Mouse (Mus musculus) lung, postnatal 25 days (tissue): Measurements from ENCODE around the gene Tubg2.
"Not testable (repeated sequence)": the region's sequence is repeated elsewhere in the genome, so short reads cannot be mapped to it uniquely, and the experiment has no call there.

Experiments used
- DNase-seq: peaks from one replicate; pipeline ENCODE4 v3.0.0; 2022; ENCODE audit warnings: low spot score

Gene Tubg2

DNA sequence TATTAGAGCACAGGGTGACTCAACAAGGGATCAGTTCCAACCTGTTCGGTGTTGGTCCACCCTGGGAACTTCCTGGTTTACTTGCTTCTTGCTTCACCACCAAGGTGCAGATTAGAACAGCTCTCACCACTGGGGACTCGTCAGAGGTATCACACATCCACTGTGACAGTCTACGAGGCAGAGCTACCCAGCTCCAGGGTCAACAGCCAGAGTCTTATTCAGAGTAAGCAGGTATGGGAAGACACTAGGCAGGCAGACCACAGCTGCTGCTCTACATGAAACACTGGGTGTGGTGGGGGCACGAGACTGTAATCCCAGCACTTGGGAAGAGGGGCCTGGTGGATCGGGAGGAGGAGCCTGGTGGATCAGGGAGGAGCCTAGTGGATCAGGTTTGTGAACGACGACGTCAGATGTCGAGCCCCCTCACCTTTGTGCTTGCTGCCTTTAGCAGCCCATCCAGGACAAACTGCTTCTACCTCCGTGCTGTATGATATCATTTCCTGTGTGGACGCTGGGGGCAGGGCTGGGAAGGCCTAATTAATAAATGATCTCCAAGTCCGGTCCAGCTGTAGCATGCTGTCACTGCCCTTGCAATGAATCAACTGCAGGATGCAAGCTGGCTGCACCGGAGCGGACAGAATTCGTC lies 17.0 kb upstream of the Tubg2 start:
- no peak for DNase-seq

GRCm38 (mm10) chr11:101140164-101140819 lies 15.4 kb upstream of the Tubg2 start:
- DNase-seq: no peak

DNA sequence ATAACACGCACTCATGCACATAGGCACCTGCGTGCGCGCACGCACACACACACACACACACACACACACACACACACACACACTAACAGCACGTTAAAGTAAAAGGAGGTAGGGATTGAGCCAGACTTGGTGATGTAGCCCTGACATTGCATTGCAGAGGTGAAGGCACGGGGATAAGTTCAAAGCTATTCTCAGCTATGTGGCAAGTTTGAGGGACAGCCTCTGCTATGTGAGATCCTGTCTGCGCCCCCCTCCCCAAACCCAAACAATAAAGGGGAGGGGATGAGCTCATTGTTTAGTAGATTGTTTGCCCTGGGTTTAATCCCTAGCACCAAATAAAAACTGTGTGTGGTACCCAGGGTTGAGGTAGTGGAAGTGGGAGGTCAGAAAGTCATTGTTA lies 14.6 kb upstream of the Tubg2 start:
- DNase-seq: no peak

DNA sequence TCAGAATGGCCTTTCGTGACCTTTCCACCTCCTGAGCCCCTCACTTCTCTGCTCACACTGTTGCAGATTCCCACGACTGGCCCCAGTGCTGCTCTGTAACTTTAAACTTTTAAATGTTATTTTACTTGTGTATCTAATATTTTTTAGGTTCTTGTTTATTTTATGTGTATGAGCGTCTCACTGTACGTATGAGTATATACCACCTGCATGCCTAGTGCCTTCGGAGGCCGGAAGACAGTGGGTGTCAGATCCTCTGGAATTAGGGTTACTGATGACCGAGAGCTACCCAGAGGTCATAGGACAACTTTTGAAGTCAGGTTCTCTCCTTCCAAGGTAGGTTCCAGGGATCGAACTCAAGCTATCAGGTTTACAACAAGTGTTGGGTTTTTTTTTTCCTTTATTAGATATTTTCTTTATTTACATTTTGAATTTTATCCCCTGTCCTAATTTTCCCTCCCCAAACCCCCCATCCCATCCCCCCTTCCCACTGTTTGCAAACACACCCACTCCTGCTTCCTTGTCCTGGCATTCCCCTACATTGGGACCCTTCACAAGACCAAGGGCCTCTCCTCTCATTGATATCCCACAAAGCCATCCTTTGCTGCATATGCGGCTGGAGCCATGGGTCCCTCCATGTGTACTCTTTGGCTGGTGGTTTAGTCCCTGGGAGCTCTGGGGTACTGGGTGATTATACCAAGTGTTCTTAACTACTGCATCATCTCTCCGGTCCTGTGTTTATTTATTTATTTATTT lies 13.3 kb upstream of the Tubg2 start:
- DNase-seq: no peak

DNA sequence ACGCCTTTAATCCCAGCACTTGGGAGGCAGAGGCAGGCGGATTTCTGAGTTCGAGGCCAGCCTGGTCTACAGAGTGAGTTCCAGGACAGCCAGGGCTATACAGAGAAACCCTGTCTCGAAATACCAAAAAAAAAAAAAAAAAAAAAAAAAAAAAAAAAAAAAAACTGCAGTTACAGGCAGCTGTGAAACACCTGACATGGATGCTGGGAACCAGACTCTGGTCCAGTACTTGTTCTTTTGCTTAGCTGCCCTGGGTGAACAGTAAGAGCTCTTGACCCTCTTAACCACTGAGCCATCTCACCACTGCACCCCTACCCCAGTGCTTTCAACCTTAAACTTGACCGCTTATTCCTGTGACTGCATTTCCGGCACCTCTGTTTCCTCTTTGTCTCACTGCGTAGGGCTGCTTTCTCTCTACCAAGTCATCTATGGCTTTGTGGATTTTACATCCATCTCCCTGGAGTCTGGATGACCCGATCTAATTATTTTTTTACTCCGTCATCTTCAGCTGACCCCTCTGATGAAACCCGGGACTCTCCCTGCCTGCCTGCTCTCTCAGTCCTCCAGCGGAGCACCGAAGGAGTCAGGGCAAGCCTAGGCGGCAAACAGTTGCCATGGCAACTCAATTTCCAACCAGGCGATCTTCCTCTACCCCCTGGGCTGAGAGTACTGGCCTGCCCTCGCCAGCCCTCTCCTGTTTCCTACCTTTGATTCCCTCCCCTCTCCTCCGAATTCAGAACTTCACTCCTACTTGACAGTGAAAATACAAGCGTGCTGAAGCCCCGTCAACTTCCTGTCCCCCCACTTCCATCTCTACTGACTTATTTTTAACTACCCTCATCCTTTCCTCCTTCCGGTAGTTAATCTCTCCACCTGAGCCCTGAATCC lies 12.1 kb upstream of the Tubg2 start:
- no peak for DNase-seq

DNA sequence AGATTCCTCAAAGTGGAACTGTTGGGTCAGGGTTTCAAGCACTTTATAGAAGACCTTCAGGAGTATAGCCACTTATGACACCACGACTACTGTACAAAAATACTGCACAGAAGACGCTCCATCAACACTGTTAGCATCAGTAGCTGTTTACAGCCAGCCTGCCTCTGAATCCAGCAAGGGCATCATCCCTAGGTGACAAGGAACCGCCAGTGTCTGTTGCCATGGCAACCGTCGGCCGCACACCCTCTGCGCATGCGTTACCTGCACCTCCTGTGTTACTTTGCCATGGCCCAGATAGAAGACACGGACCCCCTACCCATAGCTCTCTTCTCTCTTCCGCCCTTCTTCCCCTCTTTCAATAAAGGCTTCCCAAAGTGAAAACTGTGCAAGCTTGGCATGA lies 9.3 kb upstream of the Tubg2 start:
- DNase-seq: no peak

DNA sequence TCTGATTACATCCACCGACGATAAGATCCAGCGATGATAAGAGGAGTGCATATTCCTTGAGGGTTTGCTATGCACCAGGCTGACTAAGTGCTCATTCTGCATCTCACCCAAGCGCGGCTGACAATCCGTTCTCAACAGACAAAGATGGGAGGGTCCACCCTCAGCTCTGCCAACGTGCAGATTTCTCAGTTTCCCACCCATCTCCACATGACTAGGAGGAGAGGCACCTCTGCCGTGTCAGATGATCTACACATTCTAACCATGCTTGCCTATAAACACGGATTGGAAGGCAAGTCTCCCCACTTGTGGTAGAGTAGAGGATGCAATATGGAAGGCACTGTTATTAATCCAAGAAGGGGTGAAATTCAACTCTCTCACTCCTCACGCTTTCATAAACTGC lies 7.0 kb upstream of the Tubg2 start:
- no peak for DNase-seq

GRCm38 (mm10) chr11:101149178-101150105 lies 6.3 kb upstream of the Tubg2 start:
- no peak for DNase-seq

DNA sequence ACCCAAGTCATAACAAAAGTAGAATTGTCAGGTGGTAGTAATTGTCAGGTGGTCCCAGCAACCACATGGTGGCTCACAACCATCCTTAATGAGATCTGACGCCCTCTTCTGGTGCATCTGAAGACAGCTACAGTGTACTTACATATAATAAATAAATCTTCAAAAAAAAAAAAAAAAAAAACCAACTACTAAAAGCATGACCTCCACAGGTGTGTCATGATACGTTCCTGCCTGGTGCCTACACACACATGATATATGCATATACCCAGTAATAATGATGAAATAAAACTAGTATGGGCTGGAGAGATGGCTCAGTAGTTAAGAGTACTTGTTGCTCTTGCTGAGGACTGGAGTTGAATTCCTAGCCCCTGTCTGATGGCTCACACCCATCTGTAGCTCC lies 4.6 kb upstream of the Tubg2 start:
- DNase-seq: no peak

DNA sequence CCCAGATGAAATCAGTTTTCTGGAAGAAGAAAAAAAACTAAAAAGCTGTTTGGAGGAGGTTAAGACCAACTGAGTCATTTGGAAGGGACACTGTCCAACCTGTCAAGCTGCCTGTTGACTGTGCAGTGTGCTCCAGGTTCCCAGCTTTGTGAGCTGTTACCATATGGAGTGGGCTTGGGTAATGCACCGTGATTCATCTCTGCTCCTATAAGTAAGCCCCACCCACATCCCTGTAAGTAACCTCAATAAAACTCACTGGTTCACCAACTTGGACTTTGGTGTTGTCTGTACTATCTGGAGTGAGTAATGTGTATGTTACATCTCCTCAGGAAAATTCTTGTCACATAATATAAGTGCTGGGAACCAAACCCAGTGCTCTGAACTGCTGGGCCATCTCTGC lies 2.9 kb upstream of the Tubg2 start:
- DNase-seq: no peak

DNA sequence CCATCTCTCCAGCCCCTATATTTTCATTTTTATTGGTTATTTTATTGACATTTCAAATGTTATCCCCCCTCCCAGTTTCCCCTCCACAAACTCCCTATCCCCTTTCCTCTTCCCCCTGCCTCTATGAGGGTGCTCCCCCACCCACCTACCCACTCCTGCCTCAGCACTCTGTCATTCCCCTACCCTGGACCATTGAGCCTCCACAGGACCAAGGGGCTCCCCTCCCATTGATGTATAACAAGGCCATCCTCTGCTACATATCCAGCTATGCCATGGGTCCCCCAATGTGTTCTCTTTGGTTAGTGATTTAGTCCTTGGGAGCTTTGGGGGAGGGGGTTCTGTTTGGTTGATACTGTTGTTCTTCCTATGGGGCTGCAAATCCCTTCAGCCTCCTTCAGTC lies 1.1 kb upstream of the Tubg2 start:
- no peak for DNase-seq

DNA sequence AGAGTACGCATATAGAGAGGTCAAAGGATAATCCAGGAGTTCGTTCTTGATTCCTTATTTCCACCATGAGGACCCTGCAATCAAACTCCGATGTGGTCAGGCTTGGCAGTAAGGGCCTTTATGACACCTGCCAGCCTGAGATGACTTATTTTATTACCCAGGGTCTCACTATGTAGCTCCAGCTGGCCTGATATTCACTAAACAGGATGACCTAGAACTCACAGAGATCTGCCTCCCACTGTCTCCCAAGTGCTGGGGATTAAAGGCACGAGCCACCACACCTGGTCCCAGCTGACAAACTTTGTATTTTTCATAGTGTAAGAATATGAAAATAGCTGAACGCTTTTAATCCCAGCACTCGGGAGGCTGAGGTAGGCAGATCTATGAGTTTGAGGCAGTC lies 556 bp upstream of the Tubg2 start:
- no peak for DNase-seq

- DNase-seq: not testable (repeated sequence)
These were observed 4.4 kb downstream of the Tubg2 start for GRCm38 (mm10) chr11:101160151-101160550.

DNA sequence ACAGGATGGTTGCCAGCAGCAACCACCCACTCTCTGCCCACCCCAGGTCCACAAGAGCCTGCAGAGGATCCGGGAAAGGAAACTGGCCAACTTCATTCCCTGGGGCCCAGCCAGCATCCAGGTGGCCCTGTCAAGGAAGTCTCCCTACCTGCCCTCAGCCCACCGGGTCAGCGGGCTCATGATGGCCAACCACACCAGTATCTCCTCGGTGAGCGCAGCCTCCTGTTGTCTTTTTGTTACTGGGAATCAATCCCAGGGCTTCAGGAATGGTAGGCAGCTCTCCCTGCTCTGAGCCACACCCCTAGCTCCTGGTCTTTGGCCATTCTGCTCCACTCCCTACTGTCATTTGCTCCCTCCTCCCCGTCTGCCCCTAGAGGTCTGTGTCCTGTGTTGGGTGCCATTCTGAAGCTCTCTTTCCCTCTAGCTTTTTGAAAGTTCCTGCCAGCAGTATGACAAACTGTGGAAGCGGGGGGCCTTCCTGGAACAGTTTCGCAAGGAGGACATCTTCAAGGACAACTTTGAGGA lies 5.3 kb downstream of the Tubg2 start:
- DNase-seq: not testable (repeated sequence)

DNA sequence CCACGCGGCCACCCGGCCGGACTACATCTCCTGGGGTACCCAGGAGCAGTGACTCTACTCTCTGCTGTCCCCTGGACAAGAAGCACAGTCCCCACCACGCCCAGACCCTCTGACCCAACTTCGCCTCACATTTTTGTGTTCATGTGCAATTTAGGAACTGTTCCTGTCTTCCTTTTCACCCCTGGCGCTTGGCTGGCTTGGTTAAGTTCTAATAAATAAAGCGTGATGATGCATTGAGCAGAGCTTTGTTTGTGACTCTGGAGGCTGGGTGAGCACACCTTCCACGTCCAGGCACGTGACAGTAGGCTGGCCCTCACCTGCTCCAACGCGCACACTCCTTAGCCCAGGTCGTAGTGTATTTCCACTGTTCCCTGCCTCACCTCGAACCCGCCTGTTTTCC lies 5.8 kb downstream of the Tubg2 start:
- DNase-seq: no peak

DNA sequence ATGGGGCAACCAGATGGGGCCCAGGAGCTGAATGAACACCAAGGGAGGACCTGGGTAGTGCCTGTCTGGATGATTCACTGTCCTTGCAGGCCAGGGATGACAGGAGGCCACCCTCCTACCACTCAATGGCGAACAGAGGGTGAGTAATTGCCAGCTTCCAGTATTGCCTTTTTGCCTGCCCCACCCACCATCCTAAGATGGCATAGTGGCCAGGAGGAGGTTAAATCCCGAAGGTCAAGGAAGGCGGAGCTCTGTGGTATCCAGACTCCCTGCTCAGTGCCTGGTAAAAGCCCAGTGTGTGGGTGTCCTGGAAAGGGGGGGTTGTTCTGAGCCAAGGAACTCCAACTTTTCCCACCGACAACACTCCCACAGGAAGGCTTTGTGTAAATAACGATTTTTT lies 6.6 kb downstream of the Tubg2 start:
- no peak for DNase-seq

- peak; percentile 63 for DNase-seq
These were observed 7.1 kb downstream of the Tubg2 start for GRCm38 (mm10) chr11:101162772-101163171.

- no peak for DNase-seq
These were observed 8.0 kb downstream of the Tubg2 start for GRCm38 (mm10) chr11:101163476-101164350.

DNA sequence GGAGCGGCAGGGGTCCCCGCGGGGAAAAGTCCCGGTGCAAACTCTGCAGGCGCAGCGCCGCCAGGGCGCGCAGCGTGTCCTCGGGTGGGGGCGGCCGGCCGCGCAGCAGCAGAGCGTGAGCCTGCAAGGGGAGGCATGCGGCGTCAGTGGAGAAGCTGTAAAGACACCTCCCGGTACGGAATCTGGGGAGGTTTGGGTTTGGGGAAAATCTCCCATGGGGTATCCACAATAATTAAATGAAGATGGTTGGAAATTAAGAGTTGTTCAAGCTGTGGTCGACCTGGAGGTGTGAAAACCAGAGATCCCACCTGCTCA lies 8.6 kb downstream of the Tubg2 start:
- no peak for DNase-seq
